Mouse (Mus musculus) midbrain, embryonic 10.5 days (tissue): Measurements from ENCODE around the gene Pgf. TPM values are rescaled to one million over a fixed set of nuclear protein-coding genes. Genes with fewer than 3 reads are reported as not detected.

Experiments used
- DNase-seq: peaks from one replicate; pipeline ENCODE4 v3.0.0-alpha.2; 2017; ENCODE audit warnings: low spot score
- H3K27ac ChIP-seq: fragments of 300-500 bp; sonication (generic); replicated peaks from 2 replicates; pipeline ENCODE4 v1.5.1; 2016; ENCODE audit warnings: mild to moderate bottlenecking
- H3K27me3 ChIP-seq: fragments of 300-500 bp; sonication (generic); 2 replicates; pipeline ENCODE4 v1.6.1; 2016; ENCODE audit warnings: low read depth, mild to moderate bottlenecking; ENCODE audit not compliant: poor library complexity, severe bottlenecking
- H3K36me3 ChIP-seq: fragments of 300-500 bp; sonication (generic); 2 replicates; pipeline ENCODE4 v1.6.1; 2016; ENCODE audit warnings: mild to moderate bottlenecking, moderate library complexity
- H3K4me1 ChIP-seq: fragments of 300-500 bp; sonication (generic); 2 replicates; pipeline ENCODE4 v1.6.1; 2016
- H3K4me3 ChIP-seq: fragments of 300-500 bp; sonication (generic); 2 replicates; pipeline ENCODE4 v1.5.1; 2016; ENCODE audit warnings: mild to moderate bottlenecking, moderate library complexity
- H3K9me3 ChIP-seq: fragments of 300-500 bp; sonication (generic); replicated peaks from 2 replicates; pipeline ENCODE4 v1.6.1; 2016; ENCODE audit warnings: mild to moderate bottlenecking
- WGBS: fragments of 180-500 bp; shearing (Covaris S2); methylation state at CpG from one replicate; pipeline ENCODE4 v1.1.7; 2016; 5-methylcytosine and 5-hydroxymethylcytosine counted together
- polyA plus RNA-seq: library from polyadenylated mRNA; unstranded; fragments of >200 nt; fragmentation: Nextera tagmentation; extraction: Ambion mirVana; gene quantifications from 2 replicates; pipeline ENCODE4 v1.2.1, GENCODE M21; 2016

The Pgf gene
- 2.9 and 3.9 TPM in 2 replicates for polyA plus RNA-seq

DNA sequence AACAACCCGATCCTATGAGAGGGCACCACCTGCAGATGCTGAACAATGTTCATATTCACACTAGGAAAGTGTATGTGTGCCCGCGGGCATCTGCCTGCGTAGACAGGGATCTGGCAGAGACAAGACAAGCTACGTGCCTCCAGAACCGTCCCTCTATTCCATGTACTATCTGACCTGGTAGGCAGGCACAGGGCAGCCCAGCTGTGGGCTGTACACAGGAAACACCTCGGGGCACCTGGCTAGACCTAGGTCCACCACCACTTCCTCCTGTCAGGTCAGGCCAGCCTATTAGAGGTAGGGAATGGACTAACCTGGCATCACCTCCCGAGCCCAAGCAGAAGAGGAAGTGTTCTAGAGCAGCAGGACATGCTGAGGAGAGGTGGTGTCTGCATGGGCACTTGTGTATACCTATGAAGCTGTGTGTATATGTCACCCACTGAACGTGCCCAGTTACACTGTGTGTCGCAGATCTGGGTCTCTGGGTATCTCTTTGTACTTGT is at the start of gene Pgf:
TSS of gene Pgf (minus strand) at position 51 of the 500 bp plus-strand sequence.
- 73% methylated on average over 10 of the region's 10 CpGs for whole genome bisulfite sequencing
- Histone ChIP-seq H3K4me1 (peaks cover 63% of the 10 kb centered on the region), H3K27ac (peak within 1 kb of the TSS; percentile 50), H3K4me3 (peak within 1 kb of the TSS; percentile 51), H3K9me3 (no peaks in the 10 kb centered on the region), H3K27me3 (peaks cover 90% of the 10 kb centered on the region), H3K36me3 (no peaks in the 10 kb centered on the region)
- no peak for DNase-seq

DNA sequence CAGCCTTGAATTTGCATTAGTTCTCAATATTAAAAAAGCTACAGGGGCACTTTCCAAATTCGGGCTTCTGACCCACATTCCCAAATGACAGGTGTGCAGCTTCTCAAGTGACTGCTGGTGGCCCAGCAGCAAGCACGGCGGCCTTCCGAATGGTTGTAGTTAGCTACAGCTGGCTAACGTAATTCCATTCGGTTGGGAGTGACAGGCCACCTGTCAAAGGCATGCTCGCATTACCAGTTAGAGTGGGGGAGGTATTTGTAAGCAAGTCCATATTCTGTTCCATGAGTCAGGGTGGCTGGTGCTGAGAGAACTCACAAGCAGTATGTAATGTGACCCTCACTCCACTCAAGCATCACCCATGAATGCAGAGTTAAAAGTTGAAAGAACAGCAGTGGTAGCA is 49.6 kb upstream of the Pgf start:
- no peak overlapping the region for H3K27ac ChIP-seq
- H3K9me3 ChIP-seq: no peaks in the 10 kb centered on the region
- DNase-seq: no peak
- 86% methylated on average over 7 of the region's 7 CpGs for WGBS
- H3K4me1 ChIP-seq: no peaks in the 10 kb centered on the region
- no peaks in the 10 kb centered on the region for H3K27me3 ChIP-seq
- peaks cover 54% of the 10 kb centered on the region for H3K36me3 ChIP-seq
- H3K4me3 ChIP-seq: no peak overlapping the region

DNA sequence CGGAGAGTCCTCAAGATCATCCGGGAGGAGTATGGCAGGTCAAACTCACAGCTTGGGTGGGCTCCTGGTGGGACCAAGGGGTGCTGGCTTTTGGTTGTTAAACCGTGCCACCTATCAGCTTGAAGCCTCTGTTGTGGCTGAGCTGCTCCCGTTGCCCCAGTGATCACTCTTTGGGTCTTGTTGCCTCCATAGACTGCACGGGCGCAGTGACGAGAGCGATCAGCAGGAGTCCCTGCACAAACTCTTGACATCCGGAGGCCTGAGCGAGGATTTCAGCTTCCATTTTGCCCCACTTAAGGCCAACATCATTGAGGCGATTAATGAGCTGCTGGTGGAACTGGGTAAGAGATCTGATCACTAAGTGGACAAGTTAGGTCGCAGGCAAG is 42.3 kb upstream of the Pgf start:
- Histone ChIP-seq H3K36me3 (peaks cover 42% of the 10 kb centered on the region), H3K4me1 (peaks cover 21% of the 10 kb centered on the region), H3K9me3 (no peaks in the 10 kb centered on the region), H3K4me3 (peak overlapping the region; percentile 83), H3K27ac (peak overlapping the region; percentile 82), H3K27me3 (no peaks in the 10 kb centered on the region)
- 5% methylated on average over 12 of the region's 12 CpGs for WGBS
- peak; percentile 25 for DNase-seq

DNA sequence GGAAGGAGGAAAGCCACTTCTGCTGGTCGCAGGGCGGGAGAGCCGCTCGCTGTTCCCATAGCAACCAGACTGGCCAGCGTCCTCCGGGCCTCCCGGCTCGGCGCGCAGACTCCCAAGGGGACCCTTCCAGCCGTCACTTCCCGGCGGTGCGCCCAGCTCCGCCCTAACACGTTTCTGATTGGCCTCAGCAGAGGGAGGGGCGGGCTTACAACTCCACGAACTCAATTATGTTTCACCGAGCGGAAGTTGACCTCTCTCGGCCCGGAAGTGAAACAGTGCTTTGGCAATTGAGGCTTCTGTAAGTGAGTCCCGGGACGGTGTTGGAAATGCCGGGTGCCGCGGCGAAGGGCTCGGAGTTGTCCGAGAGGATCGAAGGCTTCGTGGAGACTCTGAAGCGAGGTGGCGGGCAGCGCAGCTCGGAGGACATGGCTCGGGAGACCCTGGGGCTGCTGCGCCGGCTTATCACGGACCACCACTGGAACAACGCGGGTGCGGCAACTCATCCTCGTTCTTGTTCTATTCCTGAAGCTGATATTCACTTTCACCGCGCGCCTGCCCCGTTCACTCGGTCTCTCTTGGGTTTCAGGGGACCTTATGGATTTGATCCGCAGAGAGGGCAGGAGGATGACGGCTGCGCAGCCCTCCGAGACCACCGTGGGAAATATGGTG is 41.8 kb upstream of the Pgf start, which contains the start of gene Eif2b2:
TSS of gene Eif2b2 (plus strand) at position 246 of the 669 bp plus-strand sequence.
- under 1% methylated on average over 54 of the region's 54 CpGs for WGBS
- Histone ChIP-seq H3K36me3 (peaks cover 37% of the 10 kb centered on the region), H3K9me3 (no peaks in the 10 kb centered on the region), H3K27me3 (no peaks in the 10 kb centered on the region), H3K27ac (peak within 1 kb of the TSS; percentile 85), H3K4me1 (peaks cover 21% of the 10 kb centered on the region), H3K4me3 (peak within 1 kb of the TSS; percentile 83)
- peak; percentile 99 for DNase-seq

DNA sequence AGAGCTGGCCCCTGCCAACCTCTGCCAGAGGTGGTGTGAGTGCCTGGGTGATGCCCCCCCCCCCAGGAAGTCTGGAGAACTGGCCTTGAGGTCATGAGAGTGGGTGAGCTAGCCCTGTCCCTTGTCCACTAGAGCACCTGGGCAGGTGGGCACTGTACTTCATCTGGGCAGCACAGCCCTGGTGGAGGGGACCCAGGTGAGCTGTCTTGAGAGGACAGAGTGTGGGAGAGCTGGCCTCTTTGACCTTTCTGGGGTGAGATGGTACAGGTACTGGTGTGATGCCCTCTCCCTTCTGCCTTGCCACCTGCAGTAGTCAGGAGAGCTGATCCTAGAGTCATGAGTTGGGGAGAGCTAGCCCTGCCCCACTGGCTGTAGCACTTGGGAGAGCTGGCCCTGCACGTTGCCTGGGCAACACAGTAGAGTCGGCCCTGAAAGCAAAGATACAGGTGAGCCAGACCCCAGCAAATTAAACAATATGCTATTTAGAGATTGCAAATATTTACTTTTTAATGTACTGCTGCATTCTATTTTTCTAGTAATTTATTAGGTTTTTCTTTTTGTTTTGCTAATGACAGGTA is 40.2 kb upstream of the Pgf start:
- no peak overlapping the region for H3K27ac ChIP-seq
- 86% methylated on average over 2 of the region's 2 CpGs for WGBS
- H3K4me3 ChIP-seq: no peak overlapping the region
- peaks cover 21% of the 10 kb centered on the region for H3K4me1 ChIP-seq
- H3K36me3 ChIP-seq: peaks cover 21% of the 10 kb centered on the region
- DNase-seq: no peak
- H3K9me3 ChIP-seq: no peaks in the 10 kb centered on the region
- no peaks in the 10 kb centered on the region for H3K27me3 ChIP-seq

DNA sequence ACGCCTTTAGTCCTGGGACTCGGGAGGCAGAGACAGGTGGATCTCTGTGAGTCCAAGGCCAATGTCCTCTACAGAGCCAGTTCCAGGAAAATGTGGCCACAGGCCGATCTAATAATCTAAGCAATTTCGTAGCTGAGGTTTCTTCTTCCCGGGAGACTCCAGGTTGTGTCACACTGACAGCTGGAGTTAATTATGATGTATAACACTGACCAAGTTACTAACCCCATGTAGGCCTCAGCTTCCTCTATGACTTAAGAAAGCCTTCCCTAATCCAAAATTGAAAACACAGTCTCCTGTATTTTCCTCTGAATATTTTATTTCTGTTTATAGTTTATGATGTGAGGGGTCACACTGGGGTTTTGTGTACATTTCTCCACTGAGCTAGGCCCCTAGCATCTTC is 37.4 kb upstream of the Pgf start:
- Histone ChIP-seq H3K9me3 (no peaks in the 10 kb centered on the region), H3K4me1 (peaks cover 11% of the 10 kb centered on the region), H3K27me3 (no peaks in the 10 kb centered on the region), H3K36me3 (no peaks in the 10 kb centered on the region), H3K27ac (no peak overlapping the region), H3K4me3 (no peak overlapping the region)
- no peak for DNase-seq
- 88% methylated on average over 5 of the region's 5 CpGs for WGBS

DNA sequence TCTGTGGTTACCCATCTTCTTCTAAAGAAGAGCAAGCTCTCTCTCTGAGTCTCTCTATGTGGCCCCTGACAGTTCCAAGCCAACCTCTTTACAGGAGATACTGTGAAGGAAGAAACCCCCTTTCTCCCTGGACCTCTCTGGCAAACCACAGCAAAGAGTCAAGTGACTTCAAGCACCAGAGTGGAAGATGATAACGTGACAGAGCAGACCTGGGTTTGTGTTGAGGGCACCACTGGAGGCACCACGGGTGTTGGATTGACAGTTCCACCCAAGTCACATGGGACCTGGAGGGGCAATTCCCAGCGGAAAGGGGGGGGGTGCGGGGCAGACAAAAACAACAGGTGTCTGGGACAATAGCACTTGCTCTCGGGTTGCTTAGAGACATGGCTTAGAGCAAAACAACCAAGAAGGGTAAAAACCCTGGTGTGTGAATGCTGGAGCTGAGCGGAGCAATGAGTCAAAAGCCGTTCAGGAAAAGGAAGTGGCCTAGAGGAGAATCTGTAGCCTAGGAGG is 31.2 kb upstream of the Pgf start:
- Histone ChIP-seq H3K4me1 (no peaks in the 10 kb centered on the region), H3K27ac (no peak overlapping the region), H3K4me3 (no peak overlapping the region), H3K36me3 (no peaks in the 10 kb centered on the region), H3K27me3 (no peaks in the 10 kb centered on the region), H3K9me3 (no peaks in the 10 kb centered on the region)
- 37% methylated on average over 7 of the region's 7 CpGs for WGBS
- no peak for DNase-seq

DNA sequence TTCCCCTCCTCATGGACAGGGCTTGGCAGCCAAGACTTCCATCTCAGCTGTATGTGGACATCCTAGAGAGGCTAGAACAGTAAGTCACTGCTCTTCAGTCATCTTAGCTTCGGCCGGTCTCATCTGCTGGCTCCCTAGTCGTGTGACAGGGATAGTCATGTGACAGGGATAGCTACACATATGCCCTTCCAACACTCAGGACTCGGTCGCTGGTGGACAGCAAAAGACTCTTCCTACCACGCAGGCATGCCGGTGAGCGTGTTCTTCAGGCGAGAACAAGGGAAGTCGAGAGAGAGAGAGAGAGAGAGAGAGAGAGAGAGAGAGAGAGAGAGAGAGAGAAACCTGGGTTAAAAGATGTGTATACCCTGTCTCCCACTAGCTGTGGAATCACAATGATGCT is 27.8 kb upstream of the Pgf start:
- peaks cover 19% of the 10 kb centered on the region for H3K27me3 ChIP-seq
- H3K4me1 ChIP-seq: peaks cover 19% of the 10 kb centered on the region
- no peak overlapping the region for H3K4me3 ChIP-seq
- 89% methylated on average over 10 of the region's 10 CpGs for WGBS
- H3K36me3 ChIP-seq: no peaks in the 10 kb centered on the region
- no peak overlapping the region for H3K27ac ChIP-seq
- no peak for DNase-seq
- H3K9me3 ChIP-seq: no peaks in the 10 kb centered on the region

DNA sequence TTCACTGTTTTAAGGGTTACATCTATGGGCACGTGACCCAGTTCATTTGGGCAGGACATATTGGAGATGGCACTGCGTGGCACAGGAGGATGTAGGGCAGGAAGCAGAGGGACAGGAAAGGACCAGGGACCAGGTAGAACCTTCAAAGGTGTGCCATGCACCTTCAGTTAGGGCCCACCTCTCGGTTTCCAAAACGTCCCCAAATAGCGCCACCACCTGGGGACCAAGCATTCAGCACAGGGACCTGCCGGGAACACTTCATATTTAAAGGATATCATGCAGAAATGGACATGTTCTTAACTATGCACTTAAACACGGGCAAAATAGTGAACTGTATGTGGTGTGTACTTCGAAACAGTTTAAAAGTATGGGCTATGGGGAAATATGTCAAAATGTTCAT is 26.5 kb upstream of the Pgf start:
- no peaks in the 10 kb centered on the region for H3K9me3 ChIP-seq
- H3K36me3 ChIP-seq: no peaks in the 10 kb centered on the region
- H3K27ac ChIP-seq: no peak overlapping the region
- H3K27me3 ChIP-seq: peaks cover 28% of the 10 kb centered on the region
- WGBS: 55% methylated on average over 8 of the region's 8 CpGs
- H3K4me3 ChIP-seq: no peak overlapping the region
- no peak for DNase-seq
- peaks cover 21% of the 10 kb centered on the region for H3K4me1 ChIP-seq

DNA sequence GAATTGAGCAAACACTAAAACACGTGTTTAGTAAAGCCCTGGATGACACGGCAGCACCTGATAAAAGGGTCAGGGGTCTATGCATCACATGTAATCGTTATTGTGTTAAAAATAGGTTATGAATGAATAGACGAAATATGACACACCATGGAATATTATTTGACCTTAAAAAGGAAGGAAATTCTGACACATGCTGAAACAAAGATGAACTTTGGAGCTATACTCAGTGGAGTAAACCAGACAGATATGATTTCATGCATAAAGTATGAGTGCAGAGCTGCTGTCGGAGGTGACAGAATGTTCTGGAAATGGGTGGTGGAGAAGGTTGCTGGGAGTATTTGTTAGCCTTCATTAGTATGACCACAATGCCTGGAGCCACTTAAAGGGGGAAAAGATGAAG is 26.1 kb upstream of the Pgf start:
- 87% methylated on average over 5 of the region's 5 CpGs for WGBS
- no peaks in the 10 kb centered on the region for H3K36me3 ChIP-seq
- no peaks in the 10 kb centered on the region for H3K9me3 ChIP-seq

DNA sequence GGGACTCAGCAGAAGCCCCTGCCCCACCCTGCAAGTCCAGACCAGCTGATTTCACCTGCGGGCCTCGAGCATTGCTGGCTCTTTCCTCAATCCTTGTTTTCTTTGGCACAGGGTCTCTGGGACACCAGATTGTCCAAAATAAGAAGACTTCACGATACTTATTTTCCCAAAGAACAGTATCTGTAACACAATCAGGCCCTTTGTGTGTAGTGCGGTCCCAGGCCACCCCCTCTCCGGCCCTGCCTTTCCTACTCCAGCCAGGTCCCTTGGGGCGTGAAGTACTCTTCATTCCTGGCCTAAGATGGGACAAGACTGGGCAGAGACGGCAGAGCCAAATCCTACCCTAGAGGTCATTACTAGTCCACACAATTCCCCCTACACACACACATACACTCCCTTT is 24.6 kb upstream of the Pgf start:
- 0 out of 2 replicates have a peak overlapping the region, but pooled peaks have one; percentile 9 for H3K27ac ChIP-seq
- no peak for DNase-seq
- 82% methylated on average over 7 of the region's 7 CpGs for WGBS

More for the DNA sequence above, 26.1 kb upstream of the Pgf start:
- H3K27me3 ChIP-seq: peaks cover 28% of the 10 kb centered on the region
- no peak overlapping the region for H3K4me3 ChIP-seq
- no peak for DNase-seq
- H3K4me1 ChIP-seq: peaks cover 21% of the 10 kb centered on the region
- no peak overlapping the region for H3K27ac ChIP-seq

DNA sequence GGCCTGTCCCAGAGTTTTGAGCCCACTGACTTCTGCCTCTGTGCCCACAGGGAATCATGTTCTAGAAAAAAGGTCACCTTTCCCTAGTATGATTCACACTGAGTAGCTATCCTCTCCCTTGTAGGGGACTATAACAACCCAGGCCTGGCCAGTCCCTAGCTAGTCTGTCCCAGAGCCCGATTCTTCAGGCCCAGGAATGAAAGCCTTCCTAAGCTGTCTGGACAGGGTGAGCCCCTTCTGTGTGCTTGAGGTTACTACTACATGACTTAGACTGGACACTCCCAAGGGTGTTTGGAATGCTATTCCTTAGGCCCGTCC is 24.2 kb upstream of the Pgf start:
- 75% methylated on average over 2 of the region's 2 CpGs for WGBS
- peak overlapping the region; percentile 73; the same call in 1 of the 2 replicates for H3K27ac ChIP-seq
- H3K36me3 ChIP-seq: no peaks in the 10 kb centered on the region
- DNase-seq: no peak
- no peaks in the 10 kb centered on the region for H3K9me3 ChIP-seq
- peaks cover 26% of the 10 kb centered on the region for H3K4me1 ChIP-seq
- no peak overlapping the region; the same call in 1 of the 2 replicates for H3K4me3 ChIP-seq
- peaks cover 28% of the 10 kb centered on the region for H3K27me3 ChIP-seq

More for the DNA sequence above, 24.6 kb upstream of the Pgf start:
- Histone ChIP-seq H3K36me3 (no peaks in the 10 kb centered on the region), H3K9me3 (no peaks in the 10 kb centered on the region), H3K4me1 (peaks cover 26% of the 10 kb centered on the region), H3K4me3 (no peak overlapping the region), H3K27me3 (peaks cover 28% of the 10 kb centered on the region)
